Mouse (Mus musculus) spleen, postnatal 14 days (tissue): ENCODE results near the gene Itsn1.

Experiments
- DNase-seq, 2 experiments: peaks; one replicate each; pipeline ENCODE4 v3.0.0; 2021 to 2022; ENCODE audit warnings: low spot score in 2 of 2

Itsn1 gene

DNA sequence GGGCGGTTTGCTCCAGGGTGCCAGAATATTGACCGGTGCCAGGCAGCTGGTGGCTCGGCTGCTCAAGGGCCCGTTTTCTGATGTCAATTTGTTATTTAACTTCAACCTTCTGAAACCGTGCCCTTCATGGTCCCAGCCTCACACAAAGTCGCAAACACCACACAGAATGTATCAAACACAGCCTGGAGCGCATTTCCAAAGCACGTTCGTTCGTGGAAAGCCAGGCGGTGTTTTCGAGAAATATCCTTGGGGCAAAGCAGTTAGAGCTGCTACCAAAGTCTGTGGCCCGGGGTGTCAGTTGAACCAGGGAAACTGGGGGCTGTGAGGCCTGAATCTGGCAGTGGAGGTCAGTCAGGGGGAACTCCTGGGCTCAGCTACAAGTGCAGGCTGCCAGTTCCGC is 213.1 kb downstream of the Itsn1 start:
- DNase-seq: no peak

DNA sequence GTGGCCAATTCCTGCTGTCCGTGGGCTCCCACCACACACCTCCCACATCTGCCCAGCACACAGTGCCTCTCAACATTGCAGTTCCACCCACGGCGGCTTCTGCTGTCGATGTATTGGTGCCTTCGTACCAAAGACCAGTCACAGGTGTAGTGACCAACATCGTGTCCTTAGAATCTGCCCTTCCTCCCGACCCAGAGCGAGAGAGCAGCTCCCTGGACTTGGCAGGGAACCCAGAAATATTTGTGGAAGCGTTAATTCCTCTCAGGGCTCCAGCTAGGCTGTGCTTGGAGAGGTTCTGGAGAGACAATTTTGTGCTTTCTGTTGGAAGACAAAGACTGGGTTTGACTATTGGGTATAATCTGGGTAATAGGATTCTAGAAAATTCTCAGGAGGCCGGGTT is 217.2 kb downstream of the Itsn1 start:
- no peak for DNase-seq

DNA sequence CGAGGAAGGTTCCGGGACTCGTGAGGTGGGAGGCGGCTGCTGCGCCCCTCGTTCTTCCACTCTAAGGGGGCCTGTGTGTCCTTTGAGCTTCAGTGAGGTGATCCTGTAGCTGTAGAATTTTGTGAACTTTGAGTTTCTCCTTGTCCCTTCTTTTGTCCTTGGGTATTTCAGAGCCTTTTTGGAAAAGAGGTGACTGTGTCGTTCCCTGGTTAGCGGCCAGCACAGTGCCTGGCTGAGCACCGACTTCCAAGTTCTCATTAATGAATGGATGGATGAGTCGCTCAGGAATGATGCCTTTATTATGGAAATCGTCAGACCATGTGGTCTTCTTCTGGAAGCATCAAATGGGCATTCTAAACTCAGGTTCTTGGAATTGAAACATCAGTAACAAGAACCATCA is 218.0 kb downstream of the Itsn1 start:
- no peak for DNase-seq

DNA sequence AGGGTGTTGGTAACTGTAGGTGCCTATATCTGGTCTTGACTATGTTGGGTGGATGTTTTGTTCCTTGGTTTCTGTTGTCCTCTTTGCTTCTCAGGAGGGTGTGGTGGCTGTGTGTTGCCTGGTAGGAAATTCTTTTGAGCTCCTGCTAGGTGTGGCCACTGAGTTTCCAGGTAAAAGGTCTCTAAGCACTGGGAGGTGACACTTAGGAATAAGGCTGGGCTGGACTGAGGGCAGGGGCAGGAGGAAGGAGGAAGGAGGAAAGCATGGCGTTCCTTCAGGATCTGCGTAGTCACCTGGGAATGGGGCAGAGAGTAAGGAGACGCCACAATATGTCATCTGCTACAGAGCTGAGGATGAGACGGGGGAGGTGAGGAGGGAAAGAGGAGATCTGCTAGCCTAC is 224.9 kb downstream of the Itsn1 start:
- DNase-seq: no peak

DNA sequence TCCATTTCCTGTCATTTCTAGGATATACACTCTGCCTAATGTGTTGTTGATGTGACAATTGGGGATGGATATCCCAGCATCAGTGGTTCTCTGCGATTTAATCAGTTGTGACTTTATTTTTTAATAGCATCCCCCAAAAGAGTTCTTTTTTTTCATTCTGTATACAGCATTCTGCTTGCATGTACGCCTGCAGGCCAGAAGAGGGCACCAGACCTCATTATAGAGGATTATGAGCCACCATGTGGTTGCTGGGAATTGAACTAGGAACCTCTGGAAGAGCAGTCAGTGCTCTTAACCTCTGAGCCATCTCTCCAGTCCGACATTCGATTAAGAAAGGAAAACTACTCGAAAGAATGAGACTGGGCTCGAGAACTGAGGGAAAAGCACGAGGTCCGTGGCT is 225.7 kb downstream of the Itsn1 start:
- no peak for DNase-seq

DNA sequence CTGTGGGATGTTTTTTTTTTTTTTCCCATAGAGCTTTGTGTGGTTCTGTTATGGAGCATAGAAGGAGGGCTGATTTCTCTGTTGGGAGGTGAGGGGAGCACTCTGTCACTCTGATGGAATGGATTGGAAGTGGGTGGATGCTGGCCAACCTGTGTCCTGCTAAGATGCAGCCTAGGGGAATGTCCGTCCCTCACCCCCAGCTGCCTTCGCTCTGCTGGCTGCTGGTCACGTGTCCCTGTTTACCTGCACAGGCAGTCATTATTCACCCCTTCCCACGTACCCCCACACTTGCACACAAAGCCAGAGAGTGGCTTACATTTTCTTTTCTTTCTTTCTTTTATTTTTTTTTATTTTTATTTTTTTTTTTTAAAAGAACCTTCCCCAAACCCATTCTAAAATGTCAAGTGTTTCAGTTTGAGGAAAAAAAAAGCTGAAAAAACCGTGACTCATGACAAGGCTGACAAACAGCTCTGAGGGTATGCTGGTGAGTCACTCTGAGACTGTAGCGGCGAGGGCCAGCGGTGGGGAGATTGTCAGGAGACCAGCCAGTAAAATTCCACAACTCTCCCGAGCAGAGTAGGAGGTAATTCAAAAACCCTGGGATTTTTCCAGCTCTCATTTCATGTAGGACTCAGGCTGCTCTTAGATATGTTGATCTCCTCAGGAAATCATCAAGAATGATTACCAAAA is 233.3 kb downstream of the Itsn1 start:
- no peak for DNase-seq

DNA sequence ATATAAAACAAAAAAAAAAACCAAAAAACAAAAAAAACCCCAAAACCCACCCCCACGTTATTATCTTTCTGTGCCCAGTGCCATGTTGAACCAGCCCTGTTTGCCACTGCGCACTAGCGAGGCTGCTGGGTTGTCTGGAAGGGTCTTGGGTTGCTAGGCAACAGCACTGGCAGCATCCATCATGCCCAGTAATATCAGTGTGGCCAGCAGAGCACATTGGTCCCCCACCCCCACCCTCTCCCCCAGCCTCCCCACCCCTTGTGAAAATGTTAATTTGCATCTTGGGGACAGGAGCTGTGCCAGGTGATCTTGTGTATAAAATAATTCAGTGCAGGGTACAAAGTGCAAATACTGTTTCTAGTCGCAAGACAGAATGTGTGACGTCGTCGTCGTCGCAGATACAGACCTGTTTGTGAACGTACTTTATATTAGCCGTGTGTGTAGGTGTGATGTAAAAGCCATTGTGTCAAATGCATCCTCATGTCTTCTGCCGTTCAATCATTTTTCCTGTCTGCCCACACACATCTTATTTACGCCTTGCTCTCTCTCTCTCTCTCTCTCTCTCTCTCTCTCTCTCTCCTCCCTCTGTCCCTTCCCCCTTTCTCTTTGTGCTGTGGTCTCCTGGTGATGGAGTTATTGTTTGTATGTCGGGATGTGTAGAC is 233.9 kb downstream of the Itsn1 start:
- no peak for DNase-seq

DNA sequence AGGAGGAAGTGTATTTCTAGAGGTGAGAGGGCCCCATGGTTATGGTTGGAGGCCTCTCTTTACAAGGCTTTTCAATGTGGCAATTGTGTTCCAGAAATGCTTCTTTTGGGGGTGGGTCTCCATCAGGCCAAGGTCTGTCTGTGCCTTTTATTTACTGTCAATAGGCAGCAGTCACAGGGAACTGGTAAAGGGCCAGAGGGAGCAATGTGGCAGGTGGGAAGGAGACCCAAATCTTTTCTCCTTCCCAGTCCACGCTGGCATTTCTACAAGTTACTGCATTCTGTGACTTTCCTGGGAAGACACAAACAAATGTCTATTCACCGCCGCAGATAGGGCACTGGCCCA is 234.4 kb downstream of the Itsn1 start:
- no peak for DNase-seq

DNA sequence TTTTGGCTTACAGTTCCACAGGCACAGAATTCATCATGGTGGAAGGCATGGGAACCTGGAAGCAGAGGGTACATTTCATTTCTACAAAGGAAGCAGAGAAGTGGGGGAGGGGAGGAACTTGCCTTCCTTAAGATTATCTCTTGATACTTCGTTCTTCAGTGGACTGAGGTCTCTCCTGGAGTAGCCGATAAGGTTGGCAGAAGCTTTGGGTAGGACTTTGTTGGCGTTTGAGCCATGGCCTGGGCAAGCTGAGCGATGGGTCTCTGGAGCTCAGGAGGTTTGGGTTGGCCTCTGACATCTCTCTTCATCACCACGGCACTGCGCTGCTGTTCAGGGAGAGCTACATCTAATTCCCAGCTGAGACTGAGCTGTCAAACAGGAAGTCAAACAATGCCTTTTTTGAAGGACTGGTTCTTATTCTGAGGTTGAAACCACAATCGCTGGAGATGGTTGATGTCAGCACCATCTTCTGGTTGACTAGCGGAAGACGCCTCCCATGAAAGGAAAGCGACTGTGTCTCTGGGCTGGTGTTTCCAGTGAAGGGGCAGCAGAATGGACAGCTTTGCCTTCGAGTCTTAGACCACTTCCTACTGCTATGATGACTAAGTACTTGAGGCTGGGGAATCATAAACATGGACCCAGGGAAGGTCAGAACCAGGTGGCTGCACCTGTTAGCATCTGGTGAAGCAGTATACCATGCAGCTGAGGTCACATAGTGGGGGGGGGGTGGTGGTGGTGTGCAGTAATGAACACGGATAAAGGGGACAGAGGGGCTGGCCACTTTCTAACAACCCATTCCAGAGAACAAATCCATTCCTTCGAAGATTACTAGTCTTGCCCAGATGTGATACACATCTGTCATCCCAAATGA is 235.5 kb downstream of the Itsn1 start:
- DNase-seq: no peak

DNA sequence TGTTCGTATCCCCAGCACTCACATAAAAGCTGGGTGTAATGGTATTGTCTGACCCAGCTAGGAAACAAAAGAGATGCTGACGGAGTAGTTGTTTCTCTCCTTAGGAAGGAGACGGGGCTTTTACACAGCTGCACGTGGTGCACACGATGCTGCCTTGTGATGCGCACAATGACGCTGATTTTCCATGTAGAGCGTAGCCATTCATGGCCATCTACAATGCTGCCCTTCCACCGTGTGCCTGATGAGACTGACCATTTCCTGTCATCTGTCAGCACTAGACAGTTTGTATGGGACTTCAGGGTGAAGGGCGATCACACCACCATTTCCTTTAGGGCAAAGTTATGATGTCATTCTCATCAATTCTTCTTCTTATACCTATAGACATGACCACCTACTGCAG is 239.6 kb downstream of the Itsn1 start:
- DNase-seq: no peak

DNA sequence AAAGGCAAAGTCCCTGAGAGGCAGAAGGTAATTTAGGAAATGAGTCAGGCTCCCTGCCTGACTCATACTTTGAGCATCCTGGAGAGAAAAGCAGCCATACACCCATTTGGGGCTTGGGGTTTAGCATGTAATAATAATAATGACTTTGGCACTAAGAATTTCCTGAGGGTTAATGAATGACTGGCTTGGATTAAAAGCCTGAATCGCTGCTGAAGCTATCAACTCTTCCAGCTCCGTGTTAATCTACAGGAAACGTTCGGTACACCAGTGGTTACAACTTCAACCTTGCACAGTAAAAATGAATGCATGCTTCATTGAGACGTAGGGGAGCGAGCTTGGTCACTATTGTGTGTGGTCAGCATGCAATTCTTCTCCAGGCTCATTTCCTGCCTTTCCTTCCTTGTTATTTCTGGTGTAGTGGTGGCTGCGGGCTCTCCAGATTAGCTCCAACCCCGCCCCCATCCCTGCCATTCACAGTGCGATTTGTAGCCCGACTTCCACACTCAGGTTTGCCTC is 240.5 kb downstream of the Itsn1 start:
- DNase-seq: no peak
